Mouse (Mus musculus): ENCODE measurements around the gene 1700007K13Rik. TPM values are rescaled to one million over a fixed set of nuclear protein-coding genes. Genes with fewer than 3 reads are reported as not detected.

1700007K13Rik gene
- polyA plus RNA-seq, 1 experiment from 2014 or later = 4.0 TPM

DNA sequence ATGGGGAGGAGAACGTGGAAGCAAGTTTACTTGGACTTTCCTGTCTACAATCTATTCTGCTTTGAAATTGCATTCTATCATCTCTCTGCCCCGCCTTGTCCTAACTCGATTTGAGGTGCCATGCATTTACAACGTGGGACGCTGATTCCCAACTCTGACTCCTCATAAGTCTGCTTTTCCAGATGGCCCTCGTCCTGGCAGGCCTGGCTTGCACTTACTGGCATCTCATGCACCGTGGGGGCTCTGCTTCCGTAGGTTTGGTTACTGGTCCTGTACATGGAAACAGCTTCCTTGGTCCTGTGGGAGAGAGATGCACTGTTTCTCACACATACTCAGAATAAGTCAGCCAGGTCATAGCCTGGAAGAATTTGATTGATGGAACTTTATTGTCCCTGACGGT lies 1.2 kb downstream of the 1700007K13Rik start:
- peaks cover 7% of the 10 kb centered on the region for H3K27me3 ChIP-seq
- H3K27ac ChIP-seq = no peak overlapping the region
- no peak overlapping the region for H3K9ac ChIP-seq
- H3K9me3 ChIP-seq (replicated peaks) = no peaks in the 10 kb centered on the region
- WGBS = 76% methylated on average over 9 of the region's 9 CpGs
- no peak for ATAC-seq (ENCODE audit: low FRiP score)
- H3K36me3 ChIP-seq = peaks cover 11% of the 10 kb centered on the region
- no peak overlapping the region for H3K4me2 ChIP-seq (replicated peaks)
- no peak overlapping the region for H3K4me3 ChIP-seq
- peaks cover 19% of the 10 kb centered on the region for H3K4me1 ChIP-seq

DNA sequence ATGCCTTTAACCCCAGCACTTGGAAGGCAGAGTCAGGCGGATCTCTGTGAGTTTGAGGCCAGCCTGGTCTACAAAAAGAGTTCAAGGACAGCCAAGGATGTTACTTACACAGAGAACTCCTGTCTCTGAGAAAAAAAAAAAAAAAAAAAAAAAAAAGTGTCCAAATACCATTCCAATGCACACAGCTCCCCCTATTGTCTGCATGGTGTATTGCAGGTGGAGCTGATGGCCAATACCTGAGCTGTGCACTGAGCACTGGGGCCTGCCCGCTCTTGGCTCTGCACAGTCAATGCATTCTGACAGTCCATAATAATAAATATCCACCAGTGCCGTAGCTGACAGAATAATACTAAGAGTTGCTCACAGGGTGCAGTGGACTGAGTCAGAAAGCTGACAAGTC lies 2.2 kb downstream of the 1700007K13Rik start:
- 43% methylated on average over 3 of the region's 3 CpGs for WGBS

DNA sequence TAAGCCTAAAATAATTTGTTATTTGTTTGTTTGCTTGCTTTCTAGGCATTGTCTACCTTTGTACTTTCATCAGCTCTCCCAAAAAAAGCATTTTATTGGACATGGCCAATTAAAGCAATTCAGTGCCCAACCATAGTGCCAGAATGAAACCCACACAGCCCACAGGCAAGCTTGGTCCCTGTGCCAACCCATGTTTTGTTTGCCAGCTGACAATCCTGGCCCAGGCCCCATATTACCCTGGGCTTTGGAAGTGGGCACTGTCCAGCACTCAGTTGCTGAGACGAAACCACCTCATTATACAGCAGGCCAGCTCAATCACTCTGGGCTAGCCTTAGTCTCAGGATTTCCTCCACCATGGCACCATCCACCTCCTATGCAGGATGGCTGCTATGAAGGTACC lies 9.5 kb downstream of the 1700007K13Rik start:
- H3K4me1 ChIP-seq = no peaks in the 10 kb centered on the region
- no peak overlapping the region for H3K27ac ChIP-seq
- H3K4me3 ChIP-seq = no peak overlapping the region
- H3K36me3 ChIP-seq = peaks cover 27% of the 10 kb centered on the region
- H3K27me3 ChIP-seq = no peaks in the 10 kb centered on the region
- ATAC-seq (ENCODE audit: low FRiP score) = no peak
- H3K4me2 ChIP-seq (replicated peaks) = no peak overlapping the region
- no peaks in the 10 kb centered on the region for H3K9me3 ChIP-seq (replicated peaks)
- H3K9ac ChIP-seq = no peak overlapping the region
- WGBS = 87% methylated on average over 1 of the region's 1 CpGs

More for the DNA sequence above, 2.2 kb downstream of the 1700007K13Rik start:
- H3K4me3 ChIP-seq = no peak overlapping the region
- no peak overlapping the region for H3K27ac ChIP-seq
- H3K9ac ChIP-seq = no peak overlapping the region
- peaks cover 17% of the 10 kb centered on the region for H3K4me1 ChIP-seq
- peaks cover 7% of the 10 kb centered on the region for H3K27me3 ChIP-seq
- peaks cover under 1% of the 10 kb centered on the region; the same call in 1 of the 2 replicates for H3K36me3 ChIP-seq
- ATAC-seq (ENCODE audit: low FRiP score) = no peak
- no peaks in the 10 kb centered on the region for H3K9me3 ChIP-seq (replicated peaks)
- H3K4me2 ChIP-seq (replicated peaks) = no peak overlapping the region

DNA sequence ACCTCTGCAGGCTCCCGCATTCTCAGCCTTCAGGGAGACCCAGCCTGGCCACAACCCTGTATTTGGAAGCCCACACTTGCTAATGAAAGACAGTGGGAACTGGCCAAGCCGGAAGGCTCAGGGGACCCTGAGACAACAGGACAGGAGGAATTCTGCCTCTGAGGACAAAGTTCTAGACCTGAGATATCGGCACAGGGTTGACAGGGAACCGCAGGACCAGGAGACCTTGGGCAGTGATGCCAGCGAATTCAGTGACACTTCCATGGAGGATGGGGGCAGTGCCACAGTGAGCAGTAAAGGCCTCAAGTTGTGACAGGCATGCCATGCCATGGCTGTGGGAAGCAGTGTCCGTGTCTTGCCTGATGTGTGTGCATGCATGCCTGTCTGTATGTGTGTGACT lies 12.6 kb downstream of the 1700007K13Rik start:
- no peaks in the 10 kb centered on the region for H3K9me3 ChIP-seq (replicated peaks)
- no peaks in the 10 kb centered on the region for H3K4me1 ChIP-seq
- peaks cover 46% of the 10 kb centered on the region for H3K36me3 ChIP-seq
- H3K27me3 ChIP-seq = no peaks in the 10 kb centered on the region
- 90% methylated on average over 6 of the region's 6 CpGs for WGBS
- ATAC-seq (ENCODE audit: low FRiP score) = no peak
- H3K4me2 ChIP-seq (replicated peaks) = no peak overlapping the region
- H3K4me3 ChIP-seq = no peak overlapping the region
- no peak overlapping the region for H3K27ac ChIP-seq
- no peak overlapping the region for H3K9ac ChIP-seq

DNA sequence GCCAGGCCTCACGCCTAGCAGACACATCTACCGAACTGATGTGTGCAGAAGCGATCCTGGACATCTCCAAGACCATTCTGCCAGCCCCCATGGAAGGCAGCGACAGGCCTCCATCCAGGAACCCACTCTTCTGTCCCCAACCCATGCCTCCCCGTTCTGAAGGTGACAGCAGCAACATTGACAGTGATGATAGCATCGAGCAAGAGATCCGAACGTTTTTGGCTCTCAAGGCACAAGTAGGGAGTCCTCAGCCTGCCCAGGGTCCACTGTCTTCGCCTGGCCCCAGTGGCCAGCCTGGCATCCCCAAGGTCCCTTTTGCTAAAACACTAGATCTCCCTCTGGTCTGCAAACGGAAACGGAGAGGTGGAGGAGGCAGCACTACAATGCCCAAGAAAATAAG lies 14.5 kb downstream of the 1700007K13Rik start:
- Histone ChIP-seq H3K9me3 (replicated peaks) (no peaks in the 10 kb centered on the region), H3K9ac (no peak overlapping the region), H3K4me3 (no peak overlapping the region), H3K27me3 (0 out of 2 replicates have a peak, but pooled peaks cover 6% of the 10 kb centered on the region), H3K36me3 (peaks cover 46% of the 10 kb centered on the region), H3K4me2 (replicated peaks) (no peak overlapping the region), H3K27ac (no peak overlapping the region), H3K4me1 (peaks cover 8% of the 10 kb centered on the region)
- 95% methylated on average over 11 of the region's 11 CpGs for WGBS
- ATAC-seq (ENCODE audit: low FRiP score) = no peak

DNA sequence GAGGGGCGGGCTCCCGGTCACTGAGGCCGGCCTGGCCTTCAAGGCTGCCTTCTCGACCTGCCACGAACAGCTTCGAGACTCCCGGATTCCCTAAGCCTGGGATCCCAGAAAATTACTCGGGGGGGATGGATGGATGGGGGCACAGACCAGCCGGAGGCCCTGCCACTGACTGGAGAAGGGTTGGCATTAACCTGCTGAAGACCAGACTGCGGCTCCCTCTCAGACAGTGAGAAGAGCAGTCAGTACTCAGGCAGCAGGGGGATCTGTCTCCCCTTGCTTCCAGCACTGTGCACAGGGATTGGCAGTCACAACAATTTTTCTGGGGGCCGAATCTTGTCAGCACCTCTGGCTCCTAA lies 18.8 kb downstream of the 1700007K13Rik start:
- Histone ChIP-seq H3K27ac (peak overlapping the region; percentile 79), H3K36me3 (peaks cover 26% of the 10 kb centered on the region), H3K4me1 (peaks cover 8% of the 10 kb centered on the region), H3K4me2 (replicated peaks) (peak overlapping the region; percentile 91), H3K9ac (peak overlapping the region; percentile 89), H3K9me3 (replicated peaks) (no peaks in the 10 kb centered on the region), H3K4me3 (peak overlapping the region; percentile 85), H3K27me3 (peaks cover 6% of the 10 kb centered on the region; the same call in 1 of the 2 replicates)
- peak; percentile 69 for ATAC-seq (ENCODE audit: low FRiP score)
- WGBS = 5% methylated on average over 11 of the region's 11 CpGs

DNA sequence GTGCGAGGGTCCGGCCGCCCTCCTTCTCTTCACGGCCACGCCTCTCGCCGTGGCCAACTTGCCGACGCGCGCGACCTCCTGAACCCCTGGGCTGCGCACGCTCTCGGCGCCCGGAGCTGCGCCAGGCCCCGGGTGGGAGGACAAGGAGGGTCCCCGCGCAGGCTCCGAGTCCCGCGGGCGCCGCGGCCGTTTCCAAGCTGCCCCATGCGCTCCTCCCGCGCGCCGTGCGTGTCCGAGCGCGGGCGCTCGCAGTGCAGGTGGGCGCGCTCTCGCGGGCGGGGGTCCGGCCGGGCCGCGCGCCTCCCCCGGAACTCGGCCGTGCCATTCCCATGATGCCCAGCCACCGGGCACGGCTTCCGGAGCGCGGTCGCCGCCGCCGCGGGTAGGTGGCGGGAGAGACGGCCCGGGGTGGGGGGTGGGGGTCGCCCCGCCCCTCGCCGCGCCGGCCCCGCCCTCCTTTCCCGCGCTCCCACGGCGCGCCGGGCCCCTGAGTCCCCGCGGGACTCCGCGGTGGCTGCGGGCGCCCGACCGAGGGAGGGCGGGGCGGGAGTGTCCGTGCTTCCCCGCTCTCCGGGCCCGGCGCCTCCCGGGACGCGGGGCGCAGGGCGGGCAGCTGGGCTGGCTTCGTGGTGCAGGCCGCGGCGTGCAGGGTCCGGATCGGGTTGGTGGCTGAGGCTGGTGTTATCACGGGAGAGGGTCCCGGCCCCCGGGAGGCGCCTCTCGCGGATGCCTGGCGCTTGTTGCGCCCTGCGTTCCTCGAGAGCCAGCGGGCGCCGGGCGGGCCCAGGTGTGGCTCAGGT lies 19.4 kb downstream of the 1700007K13Rik start, which contains the start of gene Ppp1r26:
TSS of gene Ppp1r26 (plus strand) at position 286 of the 800 bp plus-strand sequence.
- Histone ChIP-seq H3K9me3 (replicated peaks) (no peaks in the 10 kb centered on the region), H3K9ac (peak within 1 kb of the TSS; percentile 89), H3K4me1 (peaks cover 8% of the 10 kb centered on the region), H3K4me2 (replicated peaks) (peak within 1 kb of the TSS; percentile 91), H3K36me3 (peaks cover 20% of the 10 kb centered on the region), H3K27me3 (peaks cover 6% of the 10 kb centered on the region; the same call in 1 of the 2 replicates), H3K4me3 (peak within 1 kb of the TSS; percentile 85), H3K27ac (peak within 1 kb of the TSS; percentile 79)
- under 1% methylated on average over 107 of the region's 118 CpGs for WGBS
- ATAC-seq (ENCODE audit: low FRiP score) = peak; percentile 62

DNA sequence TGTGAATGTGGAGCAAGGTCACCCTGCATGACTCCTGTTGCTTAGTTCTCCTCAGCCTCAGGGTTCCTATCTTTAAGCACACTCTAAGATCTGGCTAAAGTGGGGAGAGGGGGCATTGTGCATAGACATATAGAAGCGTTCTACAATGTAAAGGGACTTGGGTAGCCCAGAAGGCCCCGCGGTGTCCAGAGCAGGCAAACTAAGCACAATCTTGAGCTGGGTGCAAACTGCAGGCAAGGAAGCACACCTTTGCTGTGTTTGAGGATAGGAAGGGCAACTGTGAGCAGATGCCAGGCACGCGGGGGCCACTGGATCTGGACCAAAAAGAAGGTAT lies 20.0 kb downstream of the 1700007K13Rik start:
- Histone ChIP-seq H3K27me3 (peaks cover 6% of the 10 kb centered on the region; the same call in 1 of the 2 replicates), H3K4me1 (peaks cover 8% of the 10 kb centered on the region), H3K27ac (peak overlapping the region; percentile 79; the same call in 1 of the 2 replicates), H3K4me2 (replicated peaks) (peak overlapping the region; percentile 91), H3K4me3 (peak overlapping the region; percentile 85), H3K9me3 (replicated peaks) (no peaks in the 10 kb centered on the region), H3K36me3 (peaks cover 15% of the 10 kb centered on the region), H3K9ac (peak overlapping the region; percentile 89)
- WGBS = 8% methylated on average over 5 of the region's 5 CpGs
- ATAC-seq (ENCODE audit: low FRiP score) = 0 out of 2 replicates have a peak, but pooled peaks have one; percentile 9

DNA sequence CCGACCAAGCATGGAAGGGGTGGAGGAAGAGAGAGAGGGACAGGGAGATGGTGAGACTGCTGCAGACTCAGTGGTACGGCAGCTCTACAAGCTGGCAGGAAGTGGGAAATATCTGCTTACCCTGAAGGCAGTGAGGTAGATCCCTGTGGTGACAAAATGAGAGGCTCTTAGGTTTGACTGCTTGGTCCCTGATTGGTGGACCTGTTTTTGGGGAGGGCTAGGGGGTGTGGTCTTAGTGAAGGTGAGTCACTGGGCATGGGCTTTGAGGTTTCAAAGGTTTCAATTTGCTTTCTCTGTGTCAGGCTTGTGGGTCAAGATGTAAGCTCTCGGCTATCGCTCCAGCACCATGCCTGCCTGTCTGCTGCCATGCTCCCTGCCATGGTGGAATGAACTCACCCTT lies 21.1 kb downstream of the 1700007K13Rik start:
- Histone ChIP-seq H3K9ac (no peak overlapping the region), H3K4me1 (peaks cover 8% of the 10 kb centered on the region), H3K27ac (no peak overlapping the region), H3K4me2 (replicated peaks) (no peak overlapping the region), H3K9me3 (replicated peaks) (no peaks in the 10 kb centered on the region), H3K4me3 (no peak overlapping the region), H3K36me3 (peaks cover 6% of the 10 kb centered on the region; the same call in 1 of the 2 replicates), H3K27me3 (peaks cover 6% of the 10 kb centered on the region; the same call in 1 of the 2 replicates)
- WGBS = 80% methylated on average over 4 of the region's 4 CpGs
- ATAC-seq (ENCODE audit: low FRiP score) = no peak

DNA sequence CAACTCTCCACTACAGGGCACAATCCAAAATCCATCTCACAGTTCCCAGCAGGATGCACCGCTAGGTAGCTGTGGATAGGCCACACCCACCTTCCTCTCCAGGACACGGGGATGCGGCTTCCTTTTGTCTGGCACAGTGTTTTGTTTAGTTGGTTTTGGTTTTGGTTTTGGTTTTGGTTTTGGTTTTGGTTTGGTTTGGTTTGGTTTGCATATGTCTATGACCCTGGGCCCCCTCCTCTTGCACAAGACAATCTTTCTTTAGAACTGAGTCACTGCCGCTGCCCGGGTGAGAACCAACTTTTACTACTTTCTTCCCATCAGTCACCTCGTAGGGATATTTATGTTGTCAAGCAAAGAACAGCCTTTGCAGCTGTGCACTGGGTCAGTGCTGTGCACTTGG lies 25.3 kb downstream of the 1700007K13Rik start:
- no peak for ATAC-seq (ENCODE audit: low FRiP score)

DNA sequence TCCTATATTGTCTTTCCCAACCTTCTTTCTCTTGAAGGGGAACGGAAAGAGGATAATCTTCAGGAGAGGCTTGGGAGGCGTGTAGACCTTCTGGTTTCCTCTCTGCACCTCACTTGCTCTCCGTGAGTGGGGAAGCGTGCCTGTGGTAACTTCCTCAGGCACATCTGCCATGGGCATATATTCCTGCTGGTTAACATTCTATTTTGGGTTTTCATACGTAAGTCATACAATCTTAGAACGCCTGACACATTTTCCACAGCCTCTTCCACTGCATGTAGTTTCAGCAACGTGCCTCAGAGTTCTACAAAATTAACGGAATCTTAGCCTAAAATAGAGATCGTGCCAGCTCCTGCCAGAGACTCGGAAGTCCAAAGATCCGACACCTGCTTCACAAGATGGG lies 30.7 kb downstream of the 1700007K13Rik start:
- Histone ChIP-seq H3K4me2 (replicated peaks) (no peak overlapping the region), H3K27me3 (no peaks in the 10 kb centered on the region), H3K9ac (no peak overlapping the region), H3K9me3 (replicated peaks) (no peaks in the 10 kb centered on the region), H3K27ac (no peak overlapping the region), H3K36me3 (no peaks in the 10 kb centered on the region), H3K4me3 (no peak overlapping the region), H3K4me1 (peaks cover 4% of the 10 kb centered on the region; the same call in 1 of the 2 replicates)
- 92% methylated on average over 11 of the region's 11 CpGs for WGBS
- ATAC-seq (ENCODE audit: low FRiP score) = no peak

More for the DNA sequence above, 25.3 kb downstream of the 1700007K13Rik start:
- Histone ChIP-seq H3K4me1 (no peaks in the 10 kb centered on the region), H3K9me3 (replicated peaks) (no peaks in the 10 kb centered on the region), H3K27me3 (no peaks in the 10 kb centered on the region; the same call in 1 of the 2 replicates), H3K36me3 (no peaks in the 10 kb centered on the region), H3K4me3 (no peak overlapping the region), H3K4me2 (replicated peaks) (no peak overlapping the region), H3K9ac (no peak overlapping the region), H3K27ac (no peak overlapping the region)
- WGBS = 74% methylated on average over 6 of the region's 6 CpGs

DNA sequence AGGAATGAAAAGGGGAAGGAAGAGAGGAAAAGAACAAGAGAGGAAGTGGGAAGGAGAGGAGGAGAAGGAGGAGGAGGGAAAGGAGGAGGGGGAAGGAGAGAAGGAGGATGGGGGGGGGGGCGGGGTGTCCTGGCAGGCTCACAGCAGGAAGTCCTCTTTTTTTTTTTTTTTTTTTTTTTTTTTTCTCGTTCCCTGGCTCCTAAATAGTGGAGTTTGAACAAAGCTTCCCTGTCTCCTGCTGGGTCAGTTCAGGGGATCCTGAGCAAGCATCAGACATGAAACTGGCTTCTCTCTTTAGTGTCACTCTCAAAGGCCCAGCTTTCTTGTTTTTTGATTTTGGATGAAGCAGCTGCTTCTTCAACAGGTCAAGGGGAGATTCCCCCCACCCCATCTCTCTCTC lies 32.6 kb downstream of the 1700007K13Rik start:
- WGBS = 0% methylated on average over 1 of the region's 2 CpGs
- Histone ChIP-seq H3K27ac (no peak overlapping the region), H3K9ac (no peak overlapping the region), H3K4me1 (peaks cover 4% of the 10 kb centered on the region; the same call in 1 of the 2 replicates), H3K9me3 (replicated peaks) (no peaks in the 10 kb centered on the region), H3K27me3 (no peaks in the 10 kb centered on the region), H3K36me3 (no peaks in the 10 kb centered on the region), H3K4me2 (replicated peaks) (no peak overlapping the region), H3K4me3 (no peak overlapping the region)
- no peak for ATAC-seq (ENCODE audit: low FRiP score)

DNA sequence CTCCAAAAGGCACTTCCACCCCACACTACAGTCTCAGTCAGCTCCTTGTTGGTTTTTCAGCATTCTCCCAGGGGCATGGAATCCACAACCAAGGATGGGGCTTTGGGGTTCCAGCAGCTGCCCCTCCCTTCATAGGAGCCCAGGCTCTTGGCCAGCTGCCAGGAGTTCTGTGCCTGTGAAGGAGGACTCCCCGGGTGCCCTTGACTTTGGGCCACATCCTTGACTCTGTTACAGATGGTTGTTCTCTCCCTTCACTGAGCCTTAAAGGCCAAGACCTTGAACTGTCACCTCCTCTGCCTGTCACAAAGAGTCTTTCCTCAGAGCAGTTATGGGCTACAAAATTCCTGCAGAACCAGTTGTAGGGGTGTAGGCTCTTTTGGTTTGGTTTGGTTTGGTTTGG lies 33.3 kb downstream of the 1700007K13Rik start:
- ATAC-seq (ENCODE audit: low FRiP score) = no peak
- H3K4me2 ChIP-seq (replicated peaks) = no peak overlapping the region
- WGBS = 50% methylated on average over 1 of the region's 1 CpGs

More for the DNA sequence above, 33.3 kb downstream of the 1700007K13Rik start:
- Histone ChIP-seq H3K27ac (no peak overlapping the region), H3K27me3 (no peaks in the 10 kb centered on the region), H3K9ac (no peak overlapping the region), H3K4me3 (no peak overlapping the region), H3K9me3 (replicated peaks) (no peaks in the 10 kb centered on the region), H3K4me1 (peaks cover 4% of the 10 kb centered on the region; the same call in 1 of the 2 replicates), H3K36me3 (no peaks in the 10 kb centered on the region)
